Mouse (Mus musculus): ENCODE results near the gene Calm5. TPM values are rescaled to one million over a fixed set of nuclear protein-coding genes. Genes with fewer than 3 reads are reported as not detected.

Gene Calm5
- total RNA-seq, 2 experiments from 2014 or later: not detected

- H3K27ac ChIP-seq: no peak overlapping the region
- no peak for DNase-seq
- intact Hi-C loops (cut with DNase I): no loop called here
- no peak overlapping the region for H3K4me3 ChIP-seq
- TF ChIP-seq CTCF (IDR thresholded peaks at IDR 0.05): no peak
These were observed 3.6 kb upstream of the Calm5 start for GRCm38 (mm10) chr13:3850330-3850729.

- H3K4me3 ChIP-seq: no peak overlapping the region
- no peak for DNase-seq
- no peak overlapping the region for H3K27ac ChIP-seq
- intact Hi-C loops (cut with DNase I): no loop called here
- no peak for TF ChIP-seq CTCF (IDR thresholded peaks at IDR 0.05)
These were observed 883 bp downstream of the Calm5 start for GRCm38 (mm10) chr13:3854856-3855255.

- H3K4me3 ChIP-seq: no peak overlapping the region
- DNase-seq: no peak
- TF ChIP-seq CTCF (IDR thresholded peaks at IDR 0.05): no peak
- no peak overlapping the region for H3K27ac ChIP-seq
- intact Hi-C loops (cut with DNase I): no loop called here
These were observed 2.3 kb downstream of the Calm5 start for GRCm38 (mm10) chr13:3856252-3856651.

GRCm38 (mm10) chr13:3861251-3861650, 7.3 kb downstream of the Calm5 start:
- no peak for DNase-seq
- intact Hi-C loops (cut with DNase I): no loop called here
- no peak overlapping the region for H3K27ac ChIP-seq
- TF ChIP-seq CTCF (IDR thresholded peaks at IDR 0.05): no peak
- H3K4me3 ChIP-seq: no peak overlapping the region

GRCm38 (mm10) chr13:3862325-3862724, 8.4 kb downstream of the Calm5 start:
- Histone ChIP-seq H3K27ac (no peak overlapping the region), H3K4me3 (no peak overlapping the region)
- intact Hi-C loops (cut with DNase I): no loop called here
- DNase-seq: no peak
- TF ChIP-seq CTCF (IDR thresholded peaks at IDR 0.05): no peak

GRCm38 (mm10) chr13:3862922-3863580, 9.1 kb downstream of the Calm5 start:
- no peak for TF ChIP-seq CTCF (IDR thresholded peaks at IDR 0.05)
- no peak for DNase-seq
- intact Hi-C loops (cut with DNase I): no loop called here
- Histone ChIP-seq H3K4me3 (no peak overlapping the region), H3K27ac (no peak overlapping the region)

GRCm38 (mm10) chr13:3865648-3866354, 11.8 kb downstream of the Calm5 start:
- Histone ChIP-seq H3K27ac (no peak overlapping the region), H3K4me3 (no peak overlapping the region)
- intact Hi-C loops (cut with DNase I): no loop called here
- no peak for TF ChIP-seq CTCF (IDR thresholded peaks at IDR 0.05)
- no peak for DNase-seq

- no peak overlapping the region for H3K4me3 ChIP-seq
- no peak overlapping the region for H3K27ac ChIP-seq
- TF ChIP-seq CTCF (IDR thresholded peaks at IDR 0.05): no peak
- intact Hi-C loops (cut with DNase I): no loop called here
- DNase-seq: no peak
These were observed 12.5 kb downstream of the Calm5 start for GRCm38 (mm10) chr13:3866355-3867052.

- H3K4me3 ChIP-seq: no peak overlapping the region
- no peak overlapping the region for H3K27ac ChIP-seq
- TF ChIP-seq CTCF (IDR thresholded peaks at IDR 0.05): no peak
- intact Hi-C loops (cut with DNase I): no loop called here
- DNase-seq: no peak
These were observed 13.2 kb downstream of the Calm5 start for GRCm38 (mm10) chr13:3867158-3867557.

- TF ChIP-seq CTCF (IDR thresholded peaks at IDR 0.05): no peak
- DNase-seq: no peak
- intact Hi-C loops (cut with DNase I): no loop called here
- Histone ChIP-seq H3K27ac (no peak overlapping the region), H3K4me3 (no peak overlapping the region)
These were observed 15.9 kb downstream of the Calm5 start for GRCm38 (mm10) chr13:3869901-3870300.

GRCm38 (mm10) chr13:3872832-3873231, 18.9 kb downstream of the Calm5 start:
- Histone ChIP-seq H3K4me3 (no peak overlapping the region), H3K27ac (no peak overlapping the region)
- intact Hi-C loops (cut with DNase I): no loop called here
- TF ChIP-seq CTCF (IDR thresholded peaks at IDR 0.05): no peak
- DNase-seq: no peak

- no peak for TF ChIP-seq CTCF (IDR thresholded peaks at IDR 0.05)
- no peak overlapping the region for H3K27ac ChIP-seq
- intact Hi-C loops (cut with DNase I): no loop called here
These were observed 22.5 kb downstream of the Calm5 start for GRCm38 (mm10) chr13:3876448-3876847.

GRCm38 (mm10) chr13:3877185-3877584, 23.2 kb downstream of the Calm5 start:
- Histone ChIP-seq H3K27ac (no peak overlapping the region), H3K4me3 (no peak overlapping the region)
- intact Hi-C loops (cut with DNase I): no loop called here
- no peak for DNase-seq
- no peak for TF ChIP-seq CTCF (IDR thresholded peaks at IDR 0.05)

More at GRCm38 (mm10) chr13:3876448-3876847, 22.5 kb downstream of the Calm5 start:
- no peak overlapping the region for H3K4me3 ChIP-seq
- DNase-seq: no peak

All from gastrocnemius, adult 2 months (tissue).